Mouse (Mus musculus) thymus, postnatal 14 days (tissue): ENCODE measurements at regions not wholly inside any gene's neighbourhood (a gene's known extent, or its start where the extent isn't known, plus 50 kb on each side); places are given as distances from the start of the nearest gene placed in this dataset.
A peak's percentile ranks its signal among the peaks of the same experiment; 100 is the strongest.

Source experiments
- DNase-seq: peaks from one replicate; pipeline ENCODE4 v3.0.0; 2021

DNA sequence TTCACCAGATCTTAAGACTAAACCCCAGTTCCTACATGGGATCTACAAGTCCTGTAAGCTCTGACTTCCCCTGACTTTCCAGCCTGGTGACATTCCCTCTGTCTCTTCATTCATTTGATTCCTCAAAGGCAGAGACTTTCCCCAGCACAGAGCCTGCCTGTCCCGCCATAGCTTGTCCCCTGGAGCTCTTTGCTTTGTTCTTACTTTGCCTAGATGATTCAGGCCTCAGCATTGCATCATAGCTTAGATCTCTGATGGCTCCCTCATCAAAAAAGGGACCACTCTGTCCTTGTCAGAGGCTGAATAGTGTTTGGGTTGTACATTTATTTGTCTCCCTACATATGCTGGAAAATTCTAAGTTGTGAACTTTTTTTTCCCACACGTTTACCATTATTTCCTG is 57.6 kb upstream of the Exoc6 start:
- DNase-seq, result no peak

DNA sequence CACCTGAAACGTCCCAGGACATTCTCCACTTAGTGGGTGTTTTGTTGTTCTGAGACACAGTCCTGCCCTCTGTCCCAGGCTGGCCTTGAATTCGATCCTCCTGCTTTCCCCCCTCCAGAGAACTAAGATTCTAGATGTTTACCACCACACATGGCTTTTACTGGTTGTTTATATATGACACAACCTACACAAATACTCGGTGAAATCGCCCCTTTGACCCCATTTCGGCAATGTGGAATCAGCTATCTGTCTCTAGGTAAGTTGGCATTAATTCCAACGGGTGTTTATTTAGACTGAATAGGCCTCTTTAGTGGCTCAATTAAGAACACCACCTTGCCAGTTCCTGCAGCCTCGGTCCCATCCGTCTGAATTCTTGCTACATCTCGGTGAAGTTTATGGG is 56.8 kb upstream of the Exoc6 start:
- no peak for DNase-seq

DNA sequence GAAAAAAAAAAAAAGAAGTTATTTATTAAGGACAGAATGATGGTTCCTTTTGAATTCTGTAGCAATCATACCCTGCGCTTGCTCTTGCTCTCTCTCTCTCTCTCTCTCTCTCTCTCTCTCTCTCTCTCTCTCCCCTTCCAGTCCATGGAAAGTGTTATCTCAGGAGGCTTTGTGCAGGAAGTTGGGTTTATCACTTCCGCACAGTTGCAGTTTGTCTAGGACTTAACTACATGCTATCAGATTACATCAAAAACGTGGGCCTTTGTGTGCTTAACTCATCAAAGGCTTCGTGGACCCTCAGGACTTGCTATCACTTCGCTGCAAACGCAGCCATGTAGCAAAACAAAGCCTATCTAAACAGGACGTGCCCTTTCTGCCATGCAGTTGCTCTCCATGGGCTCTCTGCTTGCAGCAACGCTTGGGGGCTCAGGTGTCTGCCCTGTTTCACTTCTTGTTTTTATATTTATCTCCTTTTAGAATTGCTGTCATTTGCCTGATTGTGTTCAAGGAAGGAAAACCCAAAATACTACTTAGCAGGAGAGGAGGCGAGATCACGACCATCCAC is 56.2 kb upstream of the Exoc6 start:
- peak; percentile 11 for DNase-seq

DNA sequence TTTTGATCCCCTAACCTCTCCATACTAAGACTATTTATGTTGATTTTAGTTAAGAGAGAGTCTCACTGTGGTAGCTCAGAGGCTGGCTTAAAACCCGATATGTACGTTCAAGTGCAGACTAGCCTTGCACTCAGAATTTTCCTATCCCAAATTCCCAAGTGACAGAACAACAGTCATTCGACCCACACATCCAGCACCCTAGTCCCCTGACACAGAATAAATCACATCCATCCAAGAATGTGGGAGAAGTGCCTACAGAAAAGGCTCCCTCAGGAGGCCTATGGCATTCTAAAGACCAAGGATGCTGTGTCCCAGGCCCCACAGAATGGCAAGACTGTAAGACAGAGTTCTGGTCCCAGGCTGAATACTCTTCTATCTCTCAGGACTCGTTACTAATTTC is 55.4 kb upstream of the Exoc6 start:
- no peak for DNase-seq

DNA sequence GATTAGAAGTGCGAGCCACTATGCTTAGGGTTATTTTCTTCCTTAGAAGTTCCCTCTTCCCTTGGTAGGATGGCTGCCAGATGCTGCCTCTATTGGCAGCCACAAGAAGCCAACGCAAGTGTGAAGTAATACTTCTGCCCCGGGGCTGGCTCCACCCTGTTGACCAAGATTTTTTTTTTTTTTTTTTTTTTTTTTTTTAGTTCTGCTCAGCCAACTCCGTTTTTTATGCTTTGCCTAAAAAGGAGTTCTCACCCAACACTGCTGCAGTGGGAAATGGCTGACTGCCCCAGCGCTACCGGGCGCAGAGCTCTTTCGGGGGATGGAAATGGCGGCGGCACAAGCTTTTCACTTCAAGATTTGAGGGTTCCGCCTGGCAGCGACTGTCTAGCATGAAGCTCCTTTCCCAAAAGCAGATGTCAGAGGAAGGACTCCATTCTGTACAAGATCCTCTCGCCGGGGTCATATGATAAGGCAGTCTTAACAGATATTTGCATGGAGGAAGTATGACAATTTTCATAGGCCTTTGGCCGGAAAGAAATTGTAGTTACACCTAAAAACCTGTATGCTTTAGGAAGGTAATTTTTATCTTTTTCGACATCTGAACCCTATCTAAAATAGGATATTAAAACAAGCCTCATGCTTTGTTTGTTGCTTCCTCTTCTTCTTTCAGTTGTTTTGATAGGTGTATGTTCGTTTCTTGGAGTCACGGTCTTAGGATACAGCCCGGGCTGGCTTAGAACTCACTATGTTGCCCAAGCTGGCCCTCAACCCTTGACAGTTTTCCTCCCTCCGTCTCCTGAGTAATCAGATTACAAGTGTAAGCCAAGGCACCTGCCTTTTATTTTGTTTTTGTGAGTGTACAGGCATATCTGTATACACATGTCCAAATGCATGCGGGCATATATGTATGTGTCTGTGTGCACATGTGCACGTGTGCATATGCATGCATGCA is 54.6 kb upstream of the Exoc6 start:
- no peak for DNase-seq

DNA sequence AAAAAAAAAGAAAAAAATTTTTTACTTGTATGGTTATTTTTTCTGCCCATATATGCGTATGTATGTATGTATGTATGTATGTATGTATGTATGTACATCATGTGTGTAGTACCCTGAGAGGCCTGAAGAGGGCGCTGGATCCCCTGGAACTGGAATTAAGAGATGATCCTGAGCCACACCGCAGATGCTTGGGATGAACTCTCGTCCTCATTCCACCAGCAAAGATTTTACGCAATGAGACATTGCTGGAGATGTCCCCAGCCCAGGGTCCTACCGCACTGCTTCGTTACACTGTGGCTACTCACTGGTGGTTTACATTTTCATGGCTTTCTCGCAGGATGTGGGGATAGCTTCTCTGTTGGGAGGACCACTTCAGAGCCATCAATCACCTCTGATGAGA is 53.5 kb upstream of the Exoc6 start:
- DNase-seq, result no peak

DNA sequence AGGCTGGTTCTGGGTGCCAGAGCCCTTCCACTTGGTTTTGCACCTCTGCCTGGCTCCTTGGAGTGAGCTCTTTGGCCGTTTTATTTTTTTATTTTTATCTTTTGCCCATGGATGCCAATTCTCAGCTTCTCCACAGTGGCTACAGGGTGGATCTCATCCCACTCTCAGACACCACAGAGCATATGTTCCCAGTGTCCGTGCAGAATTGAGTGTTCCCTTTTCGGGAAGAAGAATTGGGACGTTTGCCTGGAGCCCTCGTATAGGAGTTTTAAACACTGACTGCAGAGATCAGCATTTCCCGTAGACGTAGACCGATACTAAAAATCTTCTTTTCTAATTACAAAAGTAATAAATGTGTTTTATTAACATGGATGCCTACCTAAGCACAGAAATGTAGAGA is 53.1 kb upstream of the Exoc6 start:
- no peak for DNase-seq

DNA sequence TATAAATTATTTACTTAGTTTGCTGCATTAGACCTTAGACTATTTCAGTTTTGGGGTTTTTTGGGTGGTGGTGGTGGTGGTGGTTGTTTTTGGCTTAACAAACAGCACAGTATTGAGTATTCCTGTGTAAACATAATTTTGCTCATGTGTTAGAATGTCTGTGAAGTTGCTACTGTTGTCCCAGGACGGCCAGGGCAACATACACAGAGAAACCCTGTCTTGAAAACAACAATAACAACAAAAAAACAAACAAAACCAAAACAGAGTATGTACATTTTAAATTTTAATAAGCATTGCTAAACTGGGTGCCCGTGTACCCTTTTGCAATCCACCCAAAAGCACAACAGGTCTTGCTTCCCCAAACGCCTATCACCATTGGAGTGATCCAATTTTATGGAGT is 51.8 kb upstream of the Exoc6 start:
- DNase-seq, result no peak
